Mouse (Mus musculus) layer of hippocampus, postnatal 10 days (tissue): Measurements from ENCODE around the gene Luzp2. TPM values are rescaled to one million over a fixed set of nuclear protein-coding genes. Genes with fewer than 3 reads are reported as not detected.
"Not testable (repeated sequence)": the region's sequence is repeated elsewhere in the genome, so short reads cannot be mapped to it uniquely, and the experiment has no call there.

Experiments
- DNase-seq, 2 experiments: peaks; one replicate each; pipeline ENCODE4 v3.0.0; 2021; ENCODE audit warnings: low spot score in 2 of 2
- total RNA-seq, 2 experiments: library from RNA; stranded (reverse); gene quantifications; 2 replicates each; pipeline ENCODE4 v1.2.3; 2021

Gene Luzp2
- total RNA-seq, 2 experiments from 2014 or later: 59.4 to 60.2 TPM

DNA sequence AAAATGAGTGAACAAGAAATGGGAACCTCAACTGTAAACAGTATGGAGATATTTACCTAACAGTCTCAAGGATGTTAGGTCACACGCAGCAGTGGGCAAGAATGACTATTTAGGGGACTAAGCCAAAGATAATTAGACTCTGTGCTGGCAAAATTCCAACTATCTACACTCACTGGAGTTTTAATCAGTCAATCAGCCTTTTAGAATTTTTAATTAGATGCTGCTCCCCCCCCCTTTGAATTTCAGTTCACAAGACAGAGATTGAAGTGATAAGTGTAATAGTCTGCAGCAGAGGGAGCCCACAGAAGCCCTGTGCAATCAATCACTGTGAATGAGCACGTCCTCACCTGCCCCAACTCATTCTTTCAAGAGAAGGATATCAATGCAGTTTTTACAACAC, 165.1 kb downstream of the Luzp2 start:
- no peak for DNase-seq

DNA sequence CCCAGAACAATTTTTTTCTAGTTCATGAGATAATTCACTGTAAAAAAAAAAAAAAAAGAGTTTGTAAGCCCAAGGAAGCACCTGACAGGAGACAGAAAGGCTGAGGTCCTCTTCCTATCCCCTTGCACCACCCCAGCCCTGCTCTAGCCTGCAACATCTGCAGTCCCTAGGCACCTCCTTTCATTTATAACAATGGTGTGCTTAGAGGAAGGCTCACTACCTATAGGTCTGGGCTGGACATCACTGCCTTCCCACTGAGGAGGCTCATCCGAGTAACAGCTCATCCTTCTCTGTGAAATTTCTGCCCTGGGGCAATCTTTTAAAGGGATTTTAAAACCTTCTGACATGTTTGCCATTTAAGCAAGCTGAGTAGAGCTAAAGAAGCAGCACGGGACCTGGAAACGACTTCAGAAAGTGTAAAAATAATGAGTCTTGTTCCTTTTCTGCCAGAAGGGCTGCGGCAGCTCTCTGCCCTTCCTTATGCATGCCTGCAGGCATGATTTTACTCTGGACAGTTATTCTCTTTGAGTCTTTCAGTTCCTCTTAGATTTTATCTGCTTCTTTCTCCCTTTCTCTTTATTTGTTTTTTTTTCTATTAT, 174.0 kb downstream of the Luzp2 start:
- DNase-seq: no peak

DNA sequence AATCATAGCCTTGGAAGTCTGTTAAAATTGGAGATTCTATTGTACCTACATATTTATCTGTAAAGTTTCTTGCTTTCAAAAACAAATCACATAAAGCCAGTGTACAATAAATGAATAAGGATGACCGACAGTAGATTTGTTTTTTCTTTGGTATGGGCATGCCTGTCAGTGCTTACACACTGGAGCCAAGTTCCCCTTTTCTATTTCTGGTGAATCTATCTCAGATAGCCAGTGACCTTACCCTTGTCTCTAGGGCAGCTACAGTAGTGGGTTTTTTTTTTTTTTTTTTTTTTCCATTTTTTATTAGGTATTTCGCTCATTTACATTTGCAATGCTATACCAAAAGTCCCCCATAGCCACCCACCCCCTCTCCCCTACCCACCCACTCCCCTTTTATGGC, 298.6 kb downstream of the Luzp2 start:
- DNase-seq: not testable (repeated sequence)

DNA sequence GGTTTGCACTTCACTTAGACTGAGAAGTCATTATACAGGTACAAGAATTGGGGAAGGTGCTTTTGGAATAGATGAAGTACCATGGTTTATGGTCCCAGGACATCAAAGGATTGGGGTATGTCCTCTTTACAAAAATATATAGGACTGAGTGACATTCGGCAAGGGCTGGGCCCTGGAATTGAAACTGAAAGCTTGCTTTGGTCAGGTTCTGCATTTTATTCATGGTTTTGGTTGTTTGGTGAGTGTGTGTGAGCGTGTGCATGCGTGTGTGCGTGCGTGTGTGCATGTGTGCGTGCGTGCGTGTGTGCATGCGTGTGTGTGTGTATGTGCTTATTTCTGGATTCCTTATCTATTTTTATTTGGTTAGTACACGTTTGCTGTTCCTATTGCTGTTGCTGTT, 353.6 kb downstream of the Luzp2 start:
- no peak for DNase-seq

DNA sequence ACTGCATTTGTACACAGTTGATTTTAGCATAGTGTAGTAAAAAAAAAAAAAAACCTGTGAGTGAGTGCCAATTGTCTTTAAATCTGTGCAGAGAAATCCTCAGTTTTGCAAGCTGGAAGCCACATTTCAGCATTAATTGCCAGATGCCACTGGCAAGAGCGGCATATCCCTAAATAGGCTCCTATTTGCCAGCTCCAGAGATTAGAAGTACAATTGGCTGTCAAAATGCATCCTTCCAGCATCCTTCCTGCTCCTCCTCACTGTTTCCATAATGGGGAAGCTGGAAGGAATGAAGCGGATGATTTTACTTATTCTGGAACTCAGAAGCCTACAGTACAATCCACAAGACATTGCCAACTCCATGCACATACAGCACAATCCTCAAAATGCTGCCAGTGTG, 354.2 kb downstream of the Luzp2 start:
- DNase-seq: peak; percentile 40 to 52

DNA sequence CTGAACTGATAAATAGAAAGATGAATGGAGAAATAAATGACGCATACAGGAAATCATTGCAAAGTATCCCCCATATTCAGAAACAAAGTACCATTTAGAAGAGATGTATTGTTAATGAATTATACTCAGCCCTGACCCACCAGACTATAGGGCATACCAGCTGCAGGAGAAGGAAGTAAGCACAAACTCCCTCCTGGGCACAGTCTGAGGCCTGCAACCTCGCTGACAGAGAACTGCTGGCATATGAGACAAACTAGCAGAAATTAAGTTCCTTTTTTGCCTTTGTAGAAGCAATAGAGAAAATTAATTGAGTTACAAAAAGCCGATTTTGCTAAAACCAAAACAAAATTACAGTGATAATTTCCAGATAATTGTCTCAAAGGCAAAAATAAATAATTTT, 355.4 kb downstream of the Luzp2 start:
- DNase-seq: no peak

DNA sequence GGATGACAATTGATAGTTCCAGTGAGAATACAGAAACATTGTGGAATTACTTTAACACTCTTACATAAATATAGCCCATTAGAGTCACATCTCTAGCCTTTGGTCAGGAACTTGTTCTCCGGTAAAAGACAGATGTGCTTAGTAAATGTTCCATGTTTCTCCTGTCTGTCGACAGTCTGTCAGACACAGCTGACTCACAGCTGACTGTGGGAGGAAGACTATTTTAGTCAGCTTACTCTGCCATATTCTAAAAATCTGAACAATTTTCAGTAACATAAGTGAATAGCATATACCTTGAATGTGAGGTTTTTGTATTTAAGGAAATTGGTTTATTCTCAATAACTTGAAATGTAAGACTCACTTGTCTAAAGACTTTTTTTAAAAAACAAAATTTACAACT, 363.5 kb downstream of the Luzp2 start:
- DNase-seq: no peak

DNA sequence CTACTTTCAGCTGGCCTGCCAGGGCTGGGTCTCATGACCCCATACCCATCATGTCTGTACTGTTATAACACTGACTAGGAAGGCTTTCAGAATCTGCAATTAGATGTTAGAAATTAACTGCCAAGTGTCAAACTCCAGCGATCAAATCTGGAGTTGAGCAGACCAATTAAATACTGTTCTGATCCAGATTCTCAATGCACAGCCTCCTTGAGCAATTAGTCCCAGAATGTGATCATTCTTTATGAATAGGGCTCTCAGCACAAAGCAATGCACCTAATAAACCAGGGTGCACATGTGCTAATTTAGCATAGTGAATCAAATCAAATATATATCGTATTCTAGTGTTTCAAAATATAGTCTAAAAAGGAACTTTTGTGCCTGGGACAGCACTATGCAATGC, 387.7 kb downstream of the Luzp2 start:
- no peak for DNase-seq

DNA sequence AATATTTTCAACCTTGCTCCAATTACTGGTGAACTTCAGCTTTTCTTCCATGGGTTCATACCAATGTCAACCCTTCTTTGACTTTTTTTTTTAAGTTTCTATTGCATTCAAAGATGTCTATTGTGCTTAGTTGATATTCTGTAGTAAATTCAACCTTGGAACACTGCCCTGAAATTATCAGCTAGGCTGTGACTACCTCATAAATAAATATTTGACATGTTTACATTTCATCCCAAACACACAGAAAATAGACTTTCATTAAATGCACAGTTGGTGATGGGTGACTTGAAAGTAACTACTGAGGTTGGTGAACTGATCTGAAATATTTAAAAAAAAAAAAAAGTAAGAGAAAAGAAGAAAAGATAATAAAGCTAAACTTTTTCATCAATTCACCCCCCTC, 394.1 kb downstream of the Luzp2 start:
- DNase-seq: no peak
